Mouse (Mus musculus): Measurements from ENCODE around the gene Trib2.

The Trib2 gene

DNA sequence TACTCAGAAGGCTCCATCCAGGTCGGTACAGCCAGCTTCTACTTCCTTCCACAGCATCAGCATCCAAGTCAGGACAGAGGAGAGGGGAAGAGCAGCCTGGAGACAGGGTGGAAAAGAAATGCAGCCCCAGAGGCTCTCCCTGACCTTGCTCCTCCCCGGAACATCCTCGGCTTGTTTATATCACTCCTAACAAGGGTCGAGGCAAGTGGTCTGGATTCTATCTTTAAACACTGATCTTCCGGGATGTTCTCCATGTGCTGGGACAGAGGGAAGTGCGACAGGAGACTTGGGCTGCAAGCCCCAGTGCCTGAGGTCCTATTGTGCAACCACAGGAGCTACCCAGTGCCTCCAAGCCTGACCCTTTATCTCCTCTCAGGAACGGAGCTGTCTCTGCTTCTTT is 18.7 kb downstream of the Trib2 start:
- CTCF ChIA-PET = no interaction called here
- POLR2A ChIA-PET = no interaction called here

DNA sequence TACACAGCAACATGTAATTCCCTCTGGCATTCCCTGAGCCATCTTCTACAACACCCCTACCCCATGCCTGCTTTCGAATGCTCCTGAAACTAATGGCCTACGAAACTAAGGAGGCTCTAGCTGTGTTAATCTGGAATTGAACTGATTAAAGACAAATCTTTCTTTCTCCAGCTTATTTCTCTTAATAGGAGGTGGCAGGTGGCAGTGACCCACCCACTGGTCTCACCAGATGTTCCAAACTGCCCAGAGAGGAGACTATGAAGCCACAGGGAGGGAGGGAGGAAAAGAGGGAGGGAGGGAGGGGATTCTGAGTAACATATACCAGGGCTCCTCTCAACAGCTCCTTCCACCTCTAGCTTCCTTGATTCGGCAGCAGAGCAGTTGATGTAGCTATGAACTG is 20.8 kb downstream of the Trib2 start:
- ChIA-PET POLR2A (no interaction called here), CTCF (interaction anchor here in 1 of 4 experiments (0.6 kb wide), 1 partner anchor 20 kb away, joined by 5 read pairs; no protein-coding TSS in a partner anchor)

DNA sequence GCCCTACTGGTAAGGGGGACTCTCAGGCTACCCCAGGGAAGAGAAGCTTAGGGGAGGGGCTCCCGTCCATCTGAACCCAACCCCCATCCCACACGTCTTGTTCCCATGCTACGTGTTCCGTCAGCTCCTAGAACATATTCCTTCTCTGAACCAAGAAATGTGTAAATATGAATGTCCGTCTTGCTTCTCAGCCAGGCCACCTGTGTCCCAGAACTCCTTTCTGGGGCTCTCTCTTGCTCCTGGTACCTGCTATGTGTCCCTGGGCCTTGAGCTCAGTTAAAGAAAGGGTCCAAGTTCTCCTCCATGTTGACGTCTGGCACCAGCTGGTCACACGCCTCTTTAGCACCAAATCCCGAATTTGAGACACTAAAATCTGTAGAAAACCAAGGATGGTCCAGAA is 23.4 kb downstream of the Trib2 start:
- POLR2A ChIA-PET = interaction anchor here in 1 of 4 experiments (0.6 kb wide), 1 partner anchor 22 kb away, joined by 3 read pairs; no protein-coding TSS in a partner anchor
- CTCF ChIA-PET = no interaction called here

DNA sequence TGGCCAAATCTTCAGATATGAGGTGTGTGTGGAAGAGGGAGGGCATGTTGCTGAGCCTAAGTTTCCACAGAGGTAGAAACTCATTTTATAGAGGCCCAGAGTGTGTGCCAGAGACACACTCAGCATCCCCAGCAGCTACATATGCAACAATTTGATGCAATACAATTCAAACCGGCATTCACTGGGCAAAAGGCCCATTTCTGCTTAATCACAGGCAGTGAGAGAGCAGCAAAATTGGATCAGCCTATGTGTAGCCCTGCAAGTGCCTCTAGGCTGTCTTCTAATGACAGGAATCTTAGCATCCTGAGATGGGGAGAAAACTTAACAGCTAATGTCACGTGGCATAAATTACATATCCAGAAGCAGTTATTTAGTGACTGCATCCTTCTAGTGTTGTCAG is 26.5 kb downstream of the Trib2 start:
- ChIA-PET CTCF (no interaction called here), POLR2A (no interaction called here)

DNA sequence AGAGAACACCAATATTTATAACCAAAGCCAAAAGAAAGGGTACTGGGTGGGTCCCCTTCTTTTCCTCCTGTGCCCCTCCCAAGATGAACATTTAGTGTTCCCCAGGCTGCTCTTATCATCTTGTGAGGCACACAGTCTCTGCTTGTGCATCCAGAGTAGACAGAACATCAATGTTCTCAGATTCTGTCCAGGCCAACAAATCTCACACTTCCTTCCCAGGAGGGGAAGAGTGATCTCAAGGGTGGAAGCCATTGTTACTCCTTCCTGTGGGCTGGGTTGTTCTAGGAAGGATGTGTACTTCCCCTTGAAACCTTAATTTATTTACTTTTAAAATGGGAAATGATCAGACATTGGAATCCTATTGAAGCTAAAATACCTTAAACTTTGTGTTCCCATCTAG is 39.7 kb downstream of the Trib2 start:
- POLR2A ChIA-PET = no interaction called here
- CTCF ChIA-PET = no interaction called here

- ChIA-PET POLR2A (no interaction called here), CTCF (no interaction called here)
These were observed 45.0 kb downstream of the Trib2 start for GRCm38 (mm10) chr12:15771686-15772085.

DNA sequence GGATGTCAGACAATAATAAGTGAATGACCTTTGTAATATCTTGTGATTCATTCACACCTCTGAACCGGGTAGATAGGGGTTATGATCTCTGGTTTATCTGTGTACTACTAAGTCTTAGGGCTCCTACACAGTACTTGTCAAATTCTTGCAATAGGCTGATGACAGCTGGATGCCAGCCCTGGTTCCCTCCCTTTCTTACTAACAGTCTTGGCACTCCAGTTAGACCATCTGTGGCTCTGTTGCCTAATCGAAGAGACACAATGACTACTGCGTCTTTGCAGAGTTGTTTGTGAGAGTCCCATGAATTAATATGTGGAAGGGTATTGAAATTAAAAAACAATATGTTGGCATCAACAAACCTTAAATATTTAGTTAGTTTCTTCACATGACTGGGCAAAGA is 48.2 kb downstream of the Trib2 start:
- CTCF ChIA-PET = no interaction called here

GRCm38 (mm10) chr12:15765996-15766395 is 50.7 kb downstream of the Trib2 start:
- POLR2A ChIA-PET = interaction anchor here in 2 of 4 experiments (0.6 kb wide), 2 partner anchors 731 to 1785 kb away, joined by 4 to 7 read pairs; no protein-coding TSS in a partner anchor

More for the DNA sequence above, 48.2 kb downstream of the Trib2 start:
- POLR2A ChIA-PET = interaction anchor here in 1 of 4 experiments (0.6 kb wide), 1 partner anchor 1131 kb away, joined by 9 read pairs; no protein-coding TSS in a partner anchor

GRCm38 (mm10) chr12:15765238-15765637 is 51.5 kb downstream of the Trib2 start:
- POLR2A ChIA-PET = no interaction called here
- CTCF ChIA-PET = interaction anchor here in 1 of 4 experiments (0.7 kb wide), 1 partner anchor 1254 kb away, joined by 3 read pairs; no protein-coding TSS in a partner anchor

More at GRCm38 (mm10) chr12:15765996-15766395, 50.7 kb downstream of the Trib2 start:
- CTCF ChIA-PET = no interaction called here

GRCm38 (mm10) chr12:15761453-15762116 is 55.1 kb downstream of the Trib2 start:
- POLR2A ChIA-PET = interaction anchor here in 1 of 4 experiments (0.6 kb wide), 1 partner anchor 706 kb away, joined by 3 read pairs; no protein-coding TSS in a partner anchor
- CTCF ChIA-PET = no interaction called here

DNA sequence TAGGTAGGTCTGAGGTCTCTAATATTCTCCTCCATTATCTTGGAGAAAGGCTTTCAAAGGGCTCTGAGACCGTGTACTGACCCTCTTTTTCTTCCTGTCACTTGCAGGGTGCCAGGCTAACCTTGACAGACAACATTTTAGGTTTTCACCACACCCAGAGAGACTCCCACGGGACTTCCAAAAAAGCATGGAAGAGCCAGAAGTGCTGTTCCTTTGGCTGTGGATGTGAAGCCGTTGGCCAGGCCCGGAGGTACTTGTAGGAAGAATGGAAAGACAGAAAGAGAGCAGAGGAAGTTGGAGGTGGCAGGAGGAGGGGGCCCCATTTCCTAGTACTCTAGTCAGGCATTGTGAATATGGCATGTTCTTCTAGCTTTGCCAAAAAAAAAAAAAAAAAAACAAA is 56.0 kb downstream of the Trib2 start:
- POLR2A ChIA-PET = interaction anchor here in 2 of 4 experiments (0.6 kb wide), 2 partner anchors 315 to 396 kb away, joined by 3 read pairs; no protein-coding TSS in a partner anchor
- CTCF ChIA-PET = no interaction called here

- POLR2A ChIA-PET = no interaction called here
These were observed 57.9 kb downstream of the Trib2 start for GRCm38 (mm10) chr12:15758866-15759265.

DNA sequence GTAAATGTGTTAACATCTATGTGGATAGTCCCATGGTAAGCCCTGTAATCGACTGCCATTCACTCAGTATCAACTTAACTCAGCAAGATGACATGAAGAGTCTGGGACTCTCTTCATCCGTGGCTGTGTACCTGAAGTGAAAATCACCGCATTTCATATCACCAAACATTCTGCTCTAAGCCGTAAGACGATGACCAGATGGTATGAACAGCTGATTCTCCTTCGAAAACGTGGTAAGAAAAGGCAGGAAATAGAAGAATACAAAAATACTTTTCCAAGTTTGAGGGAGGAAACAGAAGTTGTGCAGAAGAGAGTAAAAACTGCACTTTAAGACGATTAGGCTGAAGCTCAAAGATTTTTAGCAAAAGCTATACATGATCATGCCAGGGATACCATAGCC is 59.4 kb downstream of the Trib2 start:
- ChIA-PET POLR2A (no interaction called here), CTCF (no interaction called here)

More at GRCm38 (mm10) chr12:15758866-15759265, 57.9 kb downstream of the Trib2 start:
- CTCF ChIA-PET = no interaction called here

DNA sequence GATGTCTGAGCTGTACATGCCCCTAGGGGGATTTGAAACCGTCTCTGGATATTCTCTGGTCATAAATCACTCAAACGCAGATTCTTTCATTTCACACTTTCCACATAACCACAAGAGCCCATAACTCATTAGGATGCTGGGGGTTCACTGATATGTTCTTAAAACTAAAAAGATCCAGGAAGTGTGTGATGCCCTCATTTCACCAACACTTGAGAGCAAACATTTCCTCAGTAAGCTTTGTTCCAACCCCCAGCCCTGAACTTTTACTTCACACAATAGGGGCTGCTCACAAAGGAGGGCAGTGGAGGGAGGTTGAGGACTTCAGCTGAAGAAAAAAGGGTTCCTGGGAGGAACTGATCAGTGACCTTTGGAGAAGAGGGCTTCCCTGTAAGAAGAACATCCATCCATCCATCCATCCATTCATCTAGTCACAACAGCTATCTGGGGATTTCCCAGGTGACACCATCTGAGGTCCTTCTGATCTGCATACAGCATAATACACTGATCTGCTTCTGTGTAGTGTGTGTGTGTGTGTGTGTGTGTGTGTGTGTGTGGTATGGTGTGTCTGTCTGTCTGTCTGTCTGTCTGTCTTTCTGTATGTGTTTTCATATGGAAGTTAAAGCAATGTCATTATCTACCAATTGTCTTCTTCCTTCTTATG is 61.6 kb downstream of the Trib2 start:
- POLR2A ChIA-PET = no interaction called here
- CTCF ChIA-PET = no interaction called here

- ChIA-PET CTCF (no interaction called here), POLR2A (no interaction called here)
These were observed 62.1 kb downstream of the Trib2 start for GRCm38 (mm10) chr12:15754602-15755001.

DNA sequence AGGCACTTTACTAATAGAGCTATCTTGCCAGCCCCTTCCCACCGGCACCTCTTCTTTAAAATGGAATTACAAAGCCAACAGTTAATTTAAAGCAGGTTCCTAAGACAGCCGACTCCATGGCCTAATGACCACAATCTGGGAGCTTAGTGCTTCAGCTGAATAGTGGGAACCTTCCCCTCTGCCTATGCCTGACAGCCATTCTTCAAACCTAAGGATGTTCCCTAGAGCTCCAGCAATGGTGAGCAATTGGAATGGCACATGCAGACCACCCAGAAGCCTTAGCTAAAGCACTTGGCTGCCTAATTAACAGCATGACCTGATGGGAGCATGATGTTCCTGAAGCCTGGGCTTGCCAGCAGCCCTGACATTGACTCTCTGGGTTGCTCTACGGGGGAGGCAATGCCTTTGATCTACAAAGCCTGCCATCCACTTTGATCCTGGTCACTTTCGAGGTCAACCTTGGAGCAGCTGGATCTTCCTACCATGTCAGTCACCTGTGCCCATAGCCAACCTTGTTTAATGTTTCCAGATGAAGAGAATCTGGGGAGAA is 67.0 kb downstream of the Trib2 start:
- ChIA-PET CTCF (no interaction called here), POLR2A (no interaction called here)

- POLR2A ChIA-PET = no interaction called here
- CTCF ChIA-PET = no interaction called here
These were observed 71.0 kb downstream of the Trib2 start for GRCm38 (mm10) chr12:15745752-15746151.
